Mouse (Mus musculus): Measurements from ENCODE around the gene Zbtb16. TPM values are rescaled to one million over a fixed set of nuclear protein-coding genes. Genes with fewer than 3 reads are reported as not detected.

The Zbtb16 gene
- total RNA-seq, 1 experiment = 0.36 TPM

- in situ Hi-C loops (cut with MboI; ENCODE audit: low sequenced_read_pairs in 2 of 2, unreplicated experiment in 2 of 2) = no loop called here
- H3K27ac ChIP-seq (ENCODE audit: insufficient read depth, low read depth, low read length, poor library complexity, severe bottlenecking) = no peak overlapping the region
- H3K36me3 ChIP-seq (ENCODE audit: control insufficient read depth, insufficient read depth, low read length, poor library complexity, severe bottlenecking) = no peaks in the 10 kb centered on the region
- DNase-seq (ENCODE audit: low read depth, low spot score) = no peak
- no peak overlapping the region for H3K9ac ChIP-seq (ENCODE audit: insufficient read depth, low read depth, low read length, poor library complexity, severe bottlenecking)
- no peaks in the 10 kb centered on the region for H3K4me1 ChIP-seq (ENCODE audit: control insufficient read depth in 2 of 2, insufficient read depth in 2 of 2, low read length in 2 of 2, poor library complexity in 1 of 2)
- TF ChIP-seq ZNF384 (IDR thresholded peaks at IDR 0.05; ENCODE audit: low read depth, low read length) = no peak
- TF ChIP-seq MAFK (IDR thresholded peaks at IDR 0.05; ENCODE audit: insufficient read depth, low read depth, low read length) = no peak
- no peak for TF ChIP-seq CHD2 (IDR thresholded peaks at IDR 0.05; ENCODE audit: low read depth, low read length)
- H3K4me3 ChIP-seq (ENCODE audit: insufficient read depth in 1 of 2, low read depth in 1 of 2, low read length in 2 of 2, poor library complexity in 1 of 2, severe bottlenecking in 1 of 2) = no peak overlapping the region
- no peaks in the 10 kb centered on the region for H3K9me3 ChIP-seq (ENCODE audit: control insufficient read depth, insufficient read depth, low read depth, low read length)
These were observed 41.6 kb downstream of the Zbtb16 start for GRCm38 (mm10) chr9:48794463-48794862.

DNA sequence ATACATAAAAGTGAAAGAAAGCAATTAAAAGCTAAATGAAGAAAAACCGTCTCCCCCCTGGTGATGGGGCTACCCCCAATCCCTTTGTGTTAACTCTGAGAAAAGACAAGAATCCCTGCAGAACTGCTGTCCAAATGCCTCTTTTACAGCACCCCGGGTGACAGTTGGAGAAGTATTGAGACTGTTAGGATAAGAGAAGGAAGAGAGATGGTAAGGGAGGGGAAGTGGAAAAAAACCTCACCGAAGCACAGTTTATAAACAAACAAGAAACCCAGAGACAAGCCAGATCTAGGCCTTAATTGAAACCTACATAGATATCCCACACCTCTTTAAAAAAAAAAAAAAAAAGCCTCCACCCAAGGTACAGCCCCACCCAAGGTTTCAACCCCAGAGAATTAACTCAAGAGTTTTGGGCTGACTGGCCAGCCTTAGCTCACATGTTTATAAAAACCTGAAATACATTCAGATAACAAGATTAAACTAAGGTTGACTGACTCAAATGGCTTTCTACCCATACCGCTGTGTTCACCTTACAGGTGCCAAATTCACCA lies 42.3 kb downstream of the Zbtb16 start:
- Histone ChIP-seq H3K36me3 (ENCODE audit: control insufficient read depth, insufficient read depth, low read length, poor library complexity, severe bottlenecking) (no peaks in the 10 kb centered on the region), H3K4me3 (ENCODE audit: insufficient read depth in 1 of 2, low read depth in 1 of 2, low read length in 2 of 2, poor library complexity in 1 of 2, severe bottlenecking in 1 of 2) (no peak overlapping the region), H3K27ac (ENCODE audit: insufficient read depth, low read depth, low read length, poor library complexity, severe bottlenecking) (no peak overlapping the region), H3K9me3 (ENCODE audit: control insufficient read depth, insufficient read depth, low read depth, low read length) (no peaks in the 10 kb centered on the region), H3K4me1 (ENCODE audit: control insufficient read depth in 2 of 2, insufficient read depth in 2 of 2, low read length in 2 of 2, poor library complexity in 1 of 2) (no peaks in the 10 kb centered on the region), H3K9ac (ENCODE audit: insufficient read depth, low read depth, low read length, poor library complexity, severe bottlenecking) (no peak overlapping the region)
- TF ChIP-seq MAFK (IDR thresholded peaks at IDR 0.05; ENCODE audit: insufficient read depth, low read depth, low read length) (no peak), ZNF384 (IDR thresholded peaks at IDR 0.05; ENCODE audit: low read depth, low read length) (0 out of 2 replicates have a peak, but pooled peaks have one; percentile 15), HCFC1 (IDR thresholded peaks at IDR 0.05; ENCODE audit: borderline replicate concordance, insufficient read depth, low read length) (no peak)
- DNase-seq (ENCODE audit: low read depth, low spot score) = no peak
- in situ Hi-C loops (cut with MboI; ENCODE audit: low sequenced_read_pairs in 2 of 2, unreplicated experiment in 2 of 2) = no loop called here

DNA sequence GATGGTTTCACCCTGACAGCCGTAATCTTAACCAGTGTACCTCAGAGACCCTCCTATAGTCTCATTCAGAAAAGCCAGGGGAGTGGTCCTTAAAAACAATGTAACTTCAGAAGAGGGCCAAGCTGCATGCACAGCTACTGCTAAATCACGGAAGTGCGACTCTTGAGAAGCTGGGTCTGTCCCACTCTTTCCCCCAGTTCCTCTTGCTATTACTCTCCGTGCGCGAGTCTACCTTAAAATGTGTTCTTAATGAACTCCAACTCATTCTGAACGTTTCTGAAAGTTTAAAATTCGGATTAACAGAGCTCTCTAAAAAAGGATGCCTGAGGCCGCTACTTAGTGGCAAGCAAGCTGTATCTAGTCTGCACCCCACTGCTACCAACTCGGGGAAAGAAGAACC lies 45.4 kb downstream of the Zbtb16 start:
- TF ChIP-seq ZNF384 (IDR thresholded peaks at IDR 0.05; ENCODE audit: low read depth, low read length) (no peak), ZC3H11A (IDR thresholded peaks at IDR 0.05; ENCODE audit: borderline replicate concordance, low read depth, low read length) (no peak), CHD2 (IDR thresholded peaks at IDR 0.05; ENCODE audit: low read depth, low read length) (no peak)
- Histone ChIP-seq H3K4me1 (ENCODE audit: control insufficient read depth in 2 of 2, insufficient read depth in 2 of 2, low read length in 2 of 2, poor library complexity in 1 of 2) (no peaks in the 10 kb centered on the region), H3K9me3 (ENCODE audit: control insufficient read depth, insufficient read depth, low read depth, low read length) (no peaks in the 10 kb centered on the region), H3K27ac (ENCODE audit: insufficient read depth, low read depth, low read length, poor library complexity, severe bottlenecking) (no peak overlapping the region), H3K4me3 (ENCODE audit: insufficient read depth in 1 of 2, low read depth in 1 of 2, low read length in 2 of 2, poor library complexity in 1 of 2, severe bottlenecking in 1 of 2) (no peak overlapping the region), H3K36me3 (ENCODE audit: control insufficient read depth, insufficient read depth, low read length, poor library complexity, severe bottlenecking) (no peaks in the 10 kb centered on the region), H3K9ac (ENCODE audit: insufficient read depth, low read depth, low read length, poor library complexity, severe bottlenecking) (no peak overlapping the region)
- DNase-seq (ENCODE audit: low read depth, low spot score) = no peak
- in situ Hi-C loops (cut with MboI; ENCODE audit: low sequenced_read_pairs in 2 of 2, unreplicated experiment in 2 of 2) = no loop called here

DNA sequence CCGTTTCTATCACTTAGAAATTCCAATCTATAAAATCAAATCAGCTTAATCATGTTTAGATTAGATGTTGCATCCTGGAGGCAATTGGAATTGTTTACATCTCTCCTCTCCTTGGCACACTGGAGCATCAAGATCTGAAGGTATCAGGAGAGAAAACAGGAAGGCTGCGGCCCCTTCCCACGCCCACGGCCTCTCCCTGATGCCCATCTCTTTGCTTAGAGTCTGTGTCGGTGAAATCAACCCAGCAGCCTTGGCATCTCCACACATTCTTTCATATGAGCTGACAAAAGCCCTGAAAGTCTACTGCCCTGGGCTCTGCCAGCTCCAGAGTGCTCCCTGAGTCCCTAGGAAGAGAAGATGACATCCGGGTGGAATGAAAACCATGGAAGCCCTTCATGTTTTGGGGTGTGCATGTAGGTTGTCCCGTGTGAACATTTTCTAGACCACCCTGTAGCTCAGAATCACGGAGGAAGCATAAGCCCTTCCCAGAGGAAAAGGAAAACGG lies 48.1 kb downstream of the Zbtb16 start:
- Histone ChIP-seq H3K4me3 (ENCODE audit: insufficient read depth in 1 of 2, low read depth in 1 of 2, low read length in 2 of 2, poor library complexity in 1 of 2, severe bottlenecking in 1 of 2) (no peak overlapping the region), H3K9me3 (ENCODE audit: control insufficient read depth, insufficient read depth, low read depth, low read length) (no peaks in the 10 kb centered on the region), H3K9ac (ENCODE audit: insufficient read depth, low read depth, low read length, poor library complexity, severe bottlenecking) (no peak overlapping the region), H3K4me1 (ENCODE audit: control insufficient read depth in 2 of 2, insufficient read depth in 2 of 2, low read length in 2 of 2, poor library complexity in 1 of 2) (no peaks in the 10 kb centered on the region), H3K27ac (ENCODE audit: insufficient read depth, low read depth, low read length, poor library complexity, severe bottlenecking) (no peak overlapping the region), H3K36me3 (ENCODE audit: control insufficient read depth, insufficient read depth, low read length, poor library complexity, severe bottlenecking) (no peaks in the 10 kb centered on the region)
- no peak for DNase-seq (ENCODE audit: low read depth, low spot score)
- TF ChIP-seq HCFC1 (IDR thresholded peaks at IDR 0.05; ENCODE audit: borderline replicate concordance, insufficient read depth, low read length) = no peak
- no peak for TF ChIP-seq ZNF384 (IDR thresholded peaks at IDR 0.05; ENCODE audit: low read depth, low read length)
- TF ChIP-seq ZC3H11A (IDR thresholded peaks at IDR 0.05; ENCODE audit: borderline replicate concordance, low read depth, low read length) = no peak
- TF ChIP-seq CHD2 (IDR thresholded peaks at IDR 0.05; ENCODE audit: low read depth, low read length) = no peak
- no peak for TF ChIP-seq MAFK (IDR thresholded peaks at IDR 0.05; ENCODE audit: insufficient read depth, low read depth, low read length)
- in situ Hi-C loops (cut with MboI; ENCODE audit: low sequenced_read_pairs in 2 of 2, unreplicated experiment in 2 of 2) = no loop called here

GRCm38 (mm10) chr9:48787321-48787720 lies 48.7 kb downstream of the Zbtb16 start:
- Histone ChIP-seq H3K9me3 (ENCODE audit: control insufficient read depth, insufficient read depth, low read depth, low read length) (no peaks in the 10 kb centered on the region), H3K9ac (ENCODE audit: insufficient read depth, low read depth, low read length, poor library complexity, severe bottlenecking) (no peak overlapping the region), H3K4me3 (ENCODE audit: insufficient read depth in 1 of 2, low read depth in 1 of 2, low read length in 2 of 2, poor library complexity in 1 of 2, severe bottlenecking in 1 of 2) (no peak overlapping the region), H3K36me3 (ENCODE audit: control insufficient read depth, insufficient read depth, low read length, poor library complexity, severe bottlenecking) (no peaks in the 10 kb centered on the region), H3K4me1 (ENCODE audit: control insufficient read depth in 2 of 2, insufficient read depth in 2 of 2, low read length in 2 of 2, poor library complexity in 1 of 2) (no peaks in the 10 kb centered on the region), H3K27ac (ENCODE audit: insufficient read depth, low read depth, low read length, poor library complexity, severe bottlenecking) (no peak overlapping the region)
- TF ChIP-seq MAFK (IDR thresholded peaks at IDR 0.05; ENCODE audit: insufficient read depth, low read depth, low read length) (no peak), HCFC1 (IDR thresholded peaks at IDR 0.05; ENCODE audit: borderline replicate concordance, insufficient read depth, low read length) (no peak), CHD2 (IDR thresholded peaks at IDR 0.05; ENCODE audit: low read depth, low read length) (no peak), ZNF384 (IDR thresholded peaks at IDR 0.05; ENCODE audit: low read depth, low read length) (no peak), ZC3H11A (IDR thresholded peaks at IDR 0.05; ENCODE audit: borderline replicate concordance, low read depth, low read length) (no peak)
- DNase-seq (ENCODE audit: low read depth, low spot score) = no peak
- in situ Hi-C loops (cut with MboI; ENCODE audit: low sequenced_read_pairs in 2 of 2, unreplicated experiment in 2 of 2) = no loop called here
